Mouse (Mus musculus): ENCODE data around the gene Rnase1.

GRCm38 (mm10) chr14:51145521-51145920 is 1.1 kb downstream of the Rnase1 start:
- no peak for TF ChIP-seq CTCF (conservative IDR thresholded peaks at IDR 0.05; ENCODE audit: insufficient read depth, insufficient read length, low read depth, low read length)
- no peak for TF ChIP-seq POLR2A (IDR thresholded peaks at IDR 0.05; ENCODE audit: low read depth, low read length)
